ENCODE assay signal across 10 mouse cellular contexts in genomic region chr3:60346390-60346789, GRCm38 (mm10).
DNase-seq lines count a peak whose midpoint lies in the region; TF ChIP-seq lines count a peak whose summit lies in the region.
"Had no signal": no experiment of that assay in that cellular context is flagged by ENCODE, and none has a peak within 500 bp of the region (broad histone marks: within the 10 kb centered on the region; RNA-seq: fewer than 3 reads in every experiment).

No protein-coding gene starts in this region.

- no peak for TF ChIP-seq POLR2A in embryonic fibroblast, embryonic 13.5 days (IDR thresholded peaks at IDR 0.05; ENCODE audit: low read depth, low read length)

- DNase-seq in heart, adult 11 months = peak; percentile 87
- no peak for DNase-seq in heart, postnatal 4 days
- DNase-seq in 3134 (ENCODE audit: extremely low read depth, insufficient read length, low spot score) = peak; percentile 46
- DNase-seq in lung, postnatal 10 days = peak; percentile 49
- no peak for DNase-seq in right cerebral cortex, adult 2 months (ENCODE audit: low spot score in 2 of 2)
- no peak for DNase-seq in cerebellum, adult 18-20 months
- no peak for DNase-seq in frontal cortex, adult 2 months (ENCODE audit: extremely low spot score in 1 of 2, low spot score in 1 of 2)
- DNase-seq: spleen, adult 18-20 months; thymus, postnatal 4 days had no signal

- H3K4me1 ChIP-seq in embryonic fibroblast, embryonic 13.5 days (ENCODE audit: control insufficient read depth, insufficient read depth, low read length) = no peaks in the 10 kb centered on the region

- peak overlapping the region; percentile 31; the same call in 1 of the 2 replicates for H3K27ac ChIP-seq in embryonic fibroblast, embryonic 13.5 days (ENCODE audit: insufficient read depth, low read length)

- H3K4me3 ChIP-seq in embryonic fibroblast, embryonic 13.5 days (ENCODE audit: insufficient read depth, low read length) = no peak overlapping the region

- TF ChIP-seq CTCF in embryonic fibroblast, embryonic 13.5 days (IDR thresholded peaks at IDR 0.05; ENCODE audit: borderline replicate concordance, insufficient read depth, low read length) = no peak

Comparison
In these comparisons a context has a peak if more than half of its experiments do, and no peak if none do; other contexts are left out.
1. DNase-seq: peak in heart, adult 11 months (single experiment), 3134 (single experiment) and lung, postnatal 10 days (single experiment); none in heart, postnatal 4 days (single experiment), right cerebral cortex, adult 2 months (0 of 2), cerebellum, adult 18-20 months (0 of 2) and frontal cortex, adult 2 months (0 of 2).